Mouse (Mus musculus): ENCODE results near the gene Klrb1b. TPM values are rescaled to one million over a fixed set of nuclear protein-coding genes. Genes with fewer than 3 reads are reported as not detected.

The Klrb1b gene
- not detected in 2 replicates for polyA plus RNA-seq (2014; fragmentation: Nextera tagmentation; extraction: Ambion mirVana)

GRCm38 (mm10) chr6:128826132-128826531 lies at the start of gene Klrb1b, which contains the start of gene Gm44511:
Klrb1b (minus strand) TSS chr6:128826331.
Gm44511 (minus strand) TSS chr6:128826315.
- ATAC-seq (ENCODE audit: low FRiP score) (no peak), DNase-seq (ENCODE audit: low spot score) (no peak)
- Histone ChIP-seq H3K4me2 (replicated peaks; ENCODE audit: low read depth, low read length) (no peak within 1 kb of the TSS), H3K27ac (ENCODE audit: low read depth, low read length) (no peak within 1 kb of the TSS), H3K27me3 (ENCODE audit: control insufficient read depth, insufficient read depth, low read length) (no peaks in the 10 kb centered on the region), H3K9ac (ENCODE audit: low read depth, low read length) (no peak within 1 kb of the TSS), H3K4me3 (ENCODE audit: low read depth, low read length) (no peak within 1 kb of the TSS), H3K36me3 (ENCODE audit: control insufficient read depth, insufficient read depth, low read length) (no peaks in the 10 kb centered on the region), H3K4me1 (replicated peaks; ENCODE audit: control insufficient read depth, insufficient read depth, low read length) (no peaks in the 10 kb centered on the region), H3K9me3 (ENCODE audit: control insufficient read depth, low read length) (no peaks in the 10 kb centered on the region)
- WGBS: 94% methylated on average over 6 of the region's 6 CpGs

- no peaks in the 10 kb centered on the region for H3K27me3 ChIP-seq (ENCODE audit: control insufficient read depth, insufficient read depth, low read length)
- no peaks in the 10 kb centered on the region for H3K4me1 ChIP-seq (replicated peaks; ENCODE audit: control insufficient read depth, insufficient read depth, low read length)
- no peak overlapping the region for H3K4me2 ChIP-seq (replicated peaks; ENCODE audit: low read depth, low read length)
- no peaks in the 10 kb centered on the region for H3K36me3 ChIP-seq (ENCODE audit: control insufficient read depth, insufficient read depth, low read length)
- ATAC-seq (ENCODE audit: low FRiP score) (no peak), DNase-seq (ENCODE audit: low spot score) (no peak)
- no peak overlapping the region for H3K27ac ChIP-seq (ENCODE audit: low read depth, low read length)
- 83% methylated on average over 1 of the region's 1 CpGs for WGBS
- H3K9me3 ChIP-seq (ENCODE audit: control insufficient read depth, low read length): no peaks in the 10 kb centered on the region
- no peak overlapping the region for H3K4me3 ChIP-seq (ENCODE audit: low read depth, low read length)
- H3K9ac ChIP-seq (ENCODE audit: low read depth, low read length): no peak overlapping the region
Measured at GRCm38 (mm10) chr6:128871910-128872610, 45.9 kb upstream of the Klrb1b start.

GRCm38 (mm10) chr6:128868861-128869260 lies 42.7 kb upstream of the Klrb1b start:
- no peak for DNase-seq (ENCODE audit: low spot score)
- H3K27ac ChIP-seq (ENCODE audit: low read depth, low read length): no peak overlapping the region
- H3K9me3 ChIP-seq (ENCODE audit: control insufficient read depth, low read length): no peaks in the 10 kb centered on the region
- H3K27me3 ChIP-seq (ENCODE audit: control insufficient read depth, insufficient read depth, low read length): no peaks in the 10 kb centered on the region
- H3K4me2 ChIP-seq (replicated peaks; ENCODE audit: low read depth, low read length): no peak overlapping the region
- no peaks in the 10 kb centered on the region for H3K4me1 ChIP-seq (replicated peaks; ENCODE audit: control insufficient read depth, insufficient read depth, low read length)
- H3K9ac ChIP-seq (ENCODE audit: low read depth, low read length): no peak overlapping the region
- no peak overlapping the region for H3K4me3 ChIP-seq (ENCODE audit: low read depth, low read length)
- WGBS: 9% methylated on average over 3 of the region's 3 CpGs
- no peaks in the 10 kb centered on the region for H3K36me3 ChIP-seq (ENCODE audit: control insufficient read depth, insufficient read depth, low read length)
- ATAC-seq (ENCODE audit: low FRiP score): no peak

GRCm38 (mm10) chr6:128857976-128858375 lies 31.8 kb upstream of the Klrb1b start:
- Histone ChIP-seq H3K9me3 (ENCODE audit: control insufficient read depth, low read length) (no peaks in the 10 kb centered on the region), H3K4me3 (ENCODE audit: low read depth, low read length) (no peak overlapping the region), H3K4me2 (replicated peaks; ENCODE audit: low read depth, low read length) (no peak overlapping the region), H3K36me3 (ENCODE audit: control insufficient read depth, insufficient read depth, low read length) (no peaks in the 10 kb centered on the region), H3K9ac (ENCODE audit: low read depth, low read length) (no peak overlapping the region), H3K27ac (ENCODE audit: low read depth, low read length) (no peak overlapping the region), H3K27me3 (ENCODE audit: control insufficient read depth, insufficient read depth, low read length) (no peaks in the 10 kb centered on the region), H3K4me1 (replicated peaks; ENCODE audit: control insufficient read depth, insufficient read depth, low read length) (no peaks in the 10 kb centered on the region)
- 87% methylated on average over 2 of the region's 2 CpGs for WGBS
- DNase-seq (ENCODE audit: low spot score): no peak
- no peak for ATAC-seq (ENCODE audit: low FRiP score)

GRCm38 (mm10) chr6:128856250-128856649 lies 30.1 kb upstream of the Klrb1b start:
- no peaks in the 10 kb centered on the region for H3K9me3 ChIP-seq (ENCODE audit: control insufficient read depth, low read length)
- 88% methylated on average over 5 of the region's 5 CpGs for WGBS
- H3K4me2 ChIP-seq (replicated peaks; ENCODE audit: low read depth, low read length): no peak overlapping the region
- no peak overlapping the region for H3K9ac ChIP-seq (ENCODE audit: low read depth, low read length)
- H3K4me1 ChIP-seq (replicated peaks; ENCODE audit: control insufficient read depth, insufficient read depth, low read length): no peaks in the 10 kb centered on the region
- ATAC-seq (ENCODE audit: low FRiP score) (no peak), DNase-seq (ENCODE audit: low spot score) (no peak)
- no peak overlapping the region for H3K4me3 ChIP-seq (ENCODE audit: low read depth, low read length)
- no peak overlapping the region for H3K27ac ChIP-seq (ENCODE audit: low read depth, low read length)
- no peaks in the 10 kb centered on the region for H3K36me3 ChIP-seq (ENCODE audit: control insufficient read depth, insufficient read depth, low read length)
- no peaks in the 10 kb centered on the region for H3K27me3 ChIP-seq (ENCODE audit: control insufficient read depth, insufficient read depth, low read length)

- 81% methylated on average over 1 of the region's 1 CpGs for WGBS
- H3K27ac ChIP-seq (ENCODE audit: low read depth, low read length): no peak overlapping the region
- DNase-seq (ENCODE audit: low spot score): no peak
Measured at GRCm38 (mm10) chr6:128855477-128855876, 29.3 kb upstream of the Klrb1b start.

GRCm38 (mm10) chr6:128854895-128855294 lies 28.8 kb upstream of the Klrb1b start:
- Histone ChIP-seq H3K9me3 (ENCODE audit: control insufficient read depth, low read length) (no peaks in the 10 kb centered on the region), H3K36me3 (ENCODE audit: control insufficient read depth, insufficient read depth, low read length) (no peaks in the 10 kb centered on the region), H3K4me3 (ENCODE audit: low read depth, low read length) (no peak overlapping the region), H3K4me1 (replicated peaks; ENCODE audit: control insufficient read depth, insufficient read depth, low read length) (no peaks in the 10 kb centered on the region), H3K27ac (ENCODE audit: low read depth, low read length) (no peak overlapping the region), H3K4me2 (replicated peaks; ENCODE audit: low read depth, low read length) (no peak overlapping the region), H3K27me3 (ENCODE audit: control insufficient read depth, insufficient read depth, low read length) (no peaks in the 10 kb centered on the region), H3K9ac (ENCODE audit: low read depth, low read length) (no peak overlapping the region)
- DNase-seq (ENCODE audit: low spot score): no peak
- whole genome bisulfite sequencing: 94% methylated on average over 3 of the region's 3 CpGs
- no peak for ATAC-seq (ENCODE audit: low FRiP score)

More at GRCm38 (mm10) chr6:128855477-128855876, 29.3 kb upstream of the Klrb1b start:
- ATAC-seq (ENCODE audit: low FRiP score): no peak
- Histone ChIP-seq H3K9me3 (ENCODE audit: control insufficient read depth, low read length) (no peaks in the 10 kb centered on the region), H3K4me1 (replicated peaks; ENCODE audit: control insufficient read depth, insufficient read depth, low read length) (no peaks in the 10 kb centered on the region), H3K36me3 (ENCODE audit: control insufficient read depth, insufficient read depth, low read length) (no peaks in the 10 kb centered on the region), H3K4me2 (replicated peaks; ENCODE audit: low read depth, low read length) (no peak overlapping the region), H3K4me3 (ENCODE audit: low read depth, low read length) (no peak overlapping the region), H3K27me3 (ENCODE audit: control insufficient read depth, insufficient read depth, low read length) (no peaks in the 10 kb centered on the region), H3K9ac (ENCODE audit: low read depth, low read length) (no peak overlapping the region)

GRCm38 (mm10) chr6:128854024-128854820 lies 28.1 kb upstream of the Klrb1b start:
- H3K4me2 ChIP-seq (replicated peaks; ENCODE audit: low read depth, low read length): no peak overlapping the region
- no peaks in the 10 kb centered on the region for H3K4me1 ChIP-seq (replicated peaks; ENCODE audit: control insufficient read depth, insufficient read depth, low read length)
- H3K9ac ChIP-seq (ENCODE audit: low read depth, low read length): 0 out of 2 replicates have a peak overlapping the region, but pooled peaks have one; percentile 23
- H3K36me3 ChIP-seq (ENCODE audit: control insufficient read depth, insufficient read depth, low read length): no peaks in the 10 kb centered on the region
- no peak overlapping the region for H3K4me3 ChIP-seq (ENCODE audit: low read depth, low read length)
- no peaks in the 10 kb centered on the region for H3K9me3 ChIP-seq (ENCODE audit: control insufficient read depth, low read length)
- peak; percentile 82 for DNase-seq (ENCODE audit: low spot score)
- 45% methylated on average over 12 of the region's 12 CpGs for WGBS
- H3K27me3 ChIP-seq (ENCODE audit: control insufficient read depth, insufficient read depth, low read length): no peaks in the 10 kb centered on the region
- peak; percentile 86 for ATAC-seq (ENCODE audit: low FRiP score)
- H3K27ac ChIP-seq (ENCODE audit: low read depth, low read length): no peak overlapping the region
